Comparison of ENCODE assay signal across 8 mouse cellular contexts in the genomic region with DNA sequence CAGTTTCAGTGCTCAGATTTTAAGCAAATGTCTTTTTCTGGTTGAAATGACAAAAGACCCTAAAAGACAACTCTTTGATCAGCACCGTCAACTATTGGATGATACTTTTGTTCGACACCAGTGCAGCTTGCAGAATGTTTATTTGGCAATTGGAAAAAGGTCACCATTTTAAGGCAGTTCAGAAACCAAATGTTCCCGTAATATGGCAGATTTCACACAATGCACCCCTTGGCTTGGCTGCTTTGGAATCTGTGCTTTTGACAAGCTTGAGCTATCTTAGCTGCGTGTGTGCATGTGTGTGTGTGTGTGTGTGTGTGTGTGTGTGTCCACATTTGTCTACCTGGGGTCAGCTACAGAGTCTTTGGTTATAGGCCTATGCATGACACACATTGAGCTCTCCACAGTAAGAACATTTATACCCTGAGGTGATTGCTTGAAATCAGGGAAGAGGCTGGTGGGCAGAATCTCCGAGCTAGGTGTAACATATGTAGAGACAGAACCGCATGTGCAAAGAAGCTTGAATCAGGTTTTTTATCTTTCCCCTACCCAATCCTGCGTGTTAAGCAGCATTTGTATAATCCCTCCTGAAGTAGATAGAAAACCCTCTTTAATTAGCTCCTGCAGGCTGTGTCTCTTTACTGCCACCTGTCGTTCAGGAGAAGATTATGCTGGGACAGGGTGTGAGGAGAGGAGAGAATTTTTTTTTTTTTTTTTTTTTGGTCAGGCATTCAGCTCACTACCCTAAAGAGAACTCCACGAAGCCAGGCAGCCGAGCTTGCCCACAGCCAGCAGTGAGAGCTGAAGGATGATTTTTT.
DNase-seq lines count a peak whose midpoint lies in the region; ATAC-seq lines count a peak whose summit lies in the region.

No protein-coding gene starts in this region.

- DNase-seq in frontal cortex, postnatal 25 days (ENCODE audit: low spot score in 2 of 2), result no peak
- peak; percentile 10 for DNase-seq in thymus, postnatal 0 days (ENCODE audit: low spot score)
- DNase-seq in thymus, postnatal 14 days, result no peak
- DNase-seq in layer of hippocampus, postnatal 10 days (ENCODE audit: low spot score in 2 of 2), result peak; percentile 29 to 54
- DNase-seq in retina, postnatal 7 days (ENCODE audit: low read depth, low spot score), result peak; percentile 65
- no peak for DNase-seq in right cerebral cortex, adult 2 months (ENCODE audit: low spot score in 2 of 2)
- no peak for DNase-seq in urinary bladder, adult 2 months (ENCODE audit: low spot score)

- ATAC-seq in frontal cortex, adult (ENCODE audit: low TSS enrichment), result peak; percentile 76

Comparison
In these comparisons a context has a peak if more than half of its experiments do, and no peak if none do; other contexts are left out.
1. DNase-seq: peak in thymus, postnatal 0 days (single experiment), layer of hippocampus, postnatal 10 days (2 of 2) and retina, postnatal 7 days (single experiment); none in frontal cortex, postnatal 25 days (0 of 2), thymus, postnatal 14 days (single experiment), right cerebral cortex, adult 2 months (0 of 2) and urinary bladder, adult 2 months (single experiment).